Mouse (Mus musculus): ENCODE measurements around the gene Smad3. TPM values are rescaled to one million over a fixed set of nuclear protein-coding genes. Genes with fewer than 3 reads are reported as not detected.

Smad3 gene
- polyA plus RNA-seq, 1 experiment from 2014 or later: 11.9 TPM

DNA sequence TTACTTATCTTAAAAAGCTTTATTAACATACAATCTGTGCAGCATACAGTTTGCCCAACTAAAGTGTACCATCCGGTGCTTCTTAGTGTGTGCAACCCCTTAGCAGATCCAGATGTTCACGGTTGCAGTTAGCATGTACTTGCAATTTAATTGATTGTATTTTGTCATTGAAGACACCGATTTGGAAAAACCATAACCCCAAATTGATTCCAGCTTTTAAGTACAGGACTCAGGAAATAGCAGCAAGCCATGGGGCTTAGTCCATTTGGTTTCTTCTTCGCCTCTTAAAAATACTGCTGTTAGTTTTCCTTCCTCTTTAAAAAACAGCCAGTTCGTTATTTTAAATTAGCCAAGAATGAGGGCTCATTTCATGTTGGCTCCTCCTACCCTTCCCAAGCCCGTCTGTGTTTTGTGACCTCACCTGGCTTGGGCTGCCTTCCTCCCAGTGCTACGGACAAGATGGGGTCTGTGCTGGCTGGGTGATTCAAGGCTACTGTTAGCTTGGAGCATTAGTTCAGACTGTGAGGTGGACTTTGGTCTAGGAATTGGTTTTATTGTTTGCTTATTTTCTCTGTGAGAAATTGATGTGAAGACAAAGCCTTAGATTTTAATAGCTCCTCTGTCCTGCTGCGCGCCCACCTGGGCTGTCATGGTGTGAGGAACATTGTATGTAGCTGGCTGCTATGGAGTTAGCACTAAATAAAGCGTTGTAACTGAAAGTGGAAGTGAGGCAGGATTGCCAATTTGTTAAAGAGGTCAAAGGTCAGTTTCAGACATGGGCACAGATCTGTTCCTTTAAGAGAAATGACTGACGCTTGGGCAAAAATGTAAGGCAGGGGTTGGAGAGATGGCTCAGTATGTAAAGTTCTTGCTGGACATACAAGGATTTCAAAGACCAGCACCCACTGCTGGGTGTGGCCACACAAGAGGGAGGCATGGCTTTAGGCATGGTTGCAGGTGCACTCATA is 143.5 kb downstream of the Smad3 start:
- no peaks in the 10 kb centered on the region for H3K9me3 ChIP-seq
- H3K4me1 ChIP-seq (replicated peaks): peaks cover 56% of the 10 kb centered on the region
- H3K4me2 ChIP-seq: no peak overlapping the region
- H3K27me3 ChIP-seq: no peaks in the 10 kb centered on the region
- no peak for ATAC-seq (ENCODE audit: low FRiP score)
- 85% methylated on average over 11 of the region's 11 CpGs for WGBS
- H3K4me3 ChIP-seq: no peak overlapping the region
- H3K36me3 ChIP-seq: peaks cover 27% of the 10 kb centered on the region
- no peak overlapping the region for H3K27ac ChIP-seq
- no peak overlapping the region for H3K9ac ChIP-seq

DNA sequence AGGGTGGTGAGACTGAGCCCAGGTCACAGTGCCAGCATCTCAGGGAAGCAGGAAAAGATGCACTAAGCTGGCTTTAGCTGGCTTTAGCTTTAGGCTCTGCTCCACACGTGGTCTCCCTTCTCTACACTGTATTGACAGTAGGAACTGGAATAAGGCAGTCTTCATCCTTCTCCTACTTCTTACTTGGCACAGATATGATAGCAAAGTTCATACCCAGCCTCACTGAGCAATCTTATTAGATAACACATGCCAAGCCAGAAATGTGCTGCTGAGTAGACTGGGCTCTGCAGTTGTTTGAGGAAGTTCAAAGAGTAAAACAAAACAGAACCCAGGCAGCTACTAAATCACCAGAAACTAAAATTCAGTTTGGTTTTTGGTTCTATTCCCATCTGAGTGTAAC is 144.2 kb downstream of the Smad3 start:
- peak overlapping the region; percentile 31 for H3K4me2 ChIP-seq
- peak overlapping the region; percentile 46; the same call in 1 of the 2 replicates for H3K27ac ChIP-seq
- no peak overlapping the region for H3K4me3 ChIP-seq
- peaks cover 57% of the 10 kb centered on the region for H3K4me1 ChIP-seq (replicated peaks)
- no peak for ATAC-seq (ENCODE audit: low FRiP score)
- H3K36me3 ChIP-seq: peaks cover 20% of the 10 kb centered on the region
- no peaks in the 10 kb centered on the region for H3K9me3 ChIP-seq
- WGBS: 60% methylated on average over 1 of the region's 1 CpGs
- no peaks in the 10 kb centered on the region for H3K27me3 ChIP-seq
- H3K9ac ChIP-seq: 0 out of 2 replicates have a peak overlapping the region, but pooled peaks have one; percentile 47

GRCm38 (mm10) chr9:63612565-63613515 is 145.0 kb downstream of the Smad3 start:
- H3K4me3 ChIP-seq: no peak overlapping the region
- H3K4me1 ChIP-seq (replicated peaks): peaks cover 57% of the 10 kb centered on the region
- H3K36me3 ChIP-seq: peaks cover 13% of the 10 kb centered on the region
- H3K4me2 ChIP-seq: peak overlapping the region; percentile 31
- H3K9me3 ChIP-seq: no peaks in the 10 kb centered on the region
- ATAC-seq (ENCODE audit: low FRiP score): 0 out of 2 replicates have a peak, but pooled peaks have one; percentile 49
- no peaks in the 10 kb centered on the region for H3K27me3 ChIP-seq
- peak overlapping the region; percentile 46 for H3K27ac ChIP-seq
- H3K9ac ChIP-seq: 0 out of 2 replicates have a peak overlapping the region, but pooled peaks have one; percentile 47
- WGBS: 46% methylated on average over 16 of the region's 16 CpGs

GRCm38 (mm10) chr9:63611967-63612366 is 145.8 kb downstream of the Smad3 start:
- no peak for ATAC-seq (ENCODE audit: low FRiP score)
- Histone ChIP-seq H3K9me3 (no peaks in the 10 kb centered on the region), H3K36me3 (peaks cover 4% of the 10 kb centered on the region), H3K4me3 (no peak overlapping the region), H3K27ac (0 out of 2 replicates have a peak overlapping the region, but pooled peaks have one; percentile 18), H3K4me1 (replicated peaks) (peaks cover 57% of the 10 kb centered on the region), H3K4me2 (no peak overlapping the region), H3K9ac (no peak overlapping the region), H3K27me3 (no peaks in the 10 kb centered on the region)
- 72% methylated on average over 5 of the region's 5 CpGs for WGBS

DNA sequence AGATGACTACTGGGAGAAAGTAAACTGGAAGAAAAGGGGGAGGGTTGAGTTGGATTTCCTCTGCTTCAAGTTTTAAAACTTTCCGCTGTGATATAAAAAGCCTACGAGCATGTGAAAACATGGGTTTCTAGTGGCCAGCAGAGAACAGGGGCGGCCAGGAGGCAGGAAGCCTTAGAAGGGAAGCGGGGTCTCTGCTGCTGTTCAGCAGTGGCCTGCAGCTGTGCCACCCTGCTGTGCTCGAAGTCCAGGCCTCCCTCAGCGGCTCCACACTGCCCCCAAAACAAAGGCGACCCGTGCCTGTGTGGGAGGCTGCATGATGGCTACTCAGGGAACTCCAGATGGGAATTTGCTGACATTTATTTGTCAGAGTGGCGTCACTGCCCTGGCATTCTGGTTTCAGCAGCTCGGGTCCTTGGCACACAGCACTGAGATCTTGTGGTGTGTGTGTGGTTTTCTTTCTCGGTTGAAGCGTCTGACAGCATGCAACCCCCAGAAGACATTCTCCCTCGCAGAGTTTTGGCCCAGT is 146.9 kb downstream of the Smad3 start:
- H3K27ac ChIP-seq: peak overlapping the region; percentile 9; the same call in 1 of the 2 replicates
- H3K27me3 ChIP-seq: no peaks in the 10 kb centered on the region
- H3K4me1 ChIP-seq (replicated peaks): peaks cover 53% of the 10 kb centered on the region
- H3K9ac ChIP-seq: peak overlapping the region; percentile 57
- no peak for ATAC-seq (ENCODE audit: low FRiP score)
- H3K9me3 ChIP-seq: no peaks in the 10 kb centered on the region
- no peaks in the 10 kb centered on the region for H3K36me3 ChIP-seq
- H3K4me2 ChIP-seq: 0 out of 2 replicates have a peak overlapping the region, but pooled peaks have one; percentile 17
- H3K4me3 ChIP-seq: no peak overlapping the region
- WGBS: 17% methylated on average over 13 of the region's 13 CpGs

- Histone ChIP-seq H3K27ac (no peak overlapping the region), H3K27me3 (no peaks in the 10 kb centered on the region), H3K9ac (no peak overlapping the region), H3K9me3 (no peaks in the 10 kb centered on the region), H3K4me1 (replicated peaks) (peaks cover 53% of the 10 kb centered on the region), H3K4me3 (no peak overlapping the region), H3K4me2 (no peak overlapping the region), H3K36me3 (no peaks in the 10 kb centered on the region)
- ATAC-seq (ENCODE audit: low FRiP score): no peak
- WGBS: 85% methylated on average over 6 of the region's 6 CpGs
Measured at GRCm38 (mm10) chr9:63610231-63610630, 147.6 kb downstream of the Smad3 start.

DNA sequence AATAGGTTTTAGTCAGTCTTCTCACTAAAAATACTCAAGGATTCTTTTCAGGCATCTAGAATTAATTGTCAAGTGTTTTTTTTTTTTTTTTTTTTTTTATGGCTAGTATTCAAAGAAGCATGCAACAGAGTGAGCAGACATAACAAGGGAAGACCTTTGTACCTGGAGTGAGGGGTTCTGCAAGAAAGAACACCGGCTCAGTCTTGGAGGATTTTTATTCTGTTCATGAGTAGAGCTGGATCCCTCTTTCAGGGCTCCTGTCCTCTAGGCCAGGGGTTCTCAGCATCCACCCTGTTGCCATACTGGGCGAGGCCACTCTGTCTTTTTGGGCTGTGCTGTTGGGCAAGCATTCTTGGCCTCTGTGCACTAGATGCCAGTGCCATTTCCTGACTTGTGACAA is 148.0 kb downstream of the Smad3 start:
- Histone ChIP-seq H3K36me3 (no peaks in the 10 kb centered on the region), H3K4me2 (no peak overlapping the region), H3K27ac (no peak overlapping the region), H3K9me3 (no peaks in the 10 kb centered on the region), H3K27me3 (no peaks in the 10 kb centered on the region), H3K4me3 (no peak overlapping the region), H3K9ac (no peak overlapping the region), H3K4me1 (replicated peaks) (peaks cover 51% of the 10 kb centered on the region)
- no peak for ATAC-seq (ENCODE audit: low FRiP score)
- 91% methylated on average over 2 of the region's 2 CpGs for WGBS

DNA sequence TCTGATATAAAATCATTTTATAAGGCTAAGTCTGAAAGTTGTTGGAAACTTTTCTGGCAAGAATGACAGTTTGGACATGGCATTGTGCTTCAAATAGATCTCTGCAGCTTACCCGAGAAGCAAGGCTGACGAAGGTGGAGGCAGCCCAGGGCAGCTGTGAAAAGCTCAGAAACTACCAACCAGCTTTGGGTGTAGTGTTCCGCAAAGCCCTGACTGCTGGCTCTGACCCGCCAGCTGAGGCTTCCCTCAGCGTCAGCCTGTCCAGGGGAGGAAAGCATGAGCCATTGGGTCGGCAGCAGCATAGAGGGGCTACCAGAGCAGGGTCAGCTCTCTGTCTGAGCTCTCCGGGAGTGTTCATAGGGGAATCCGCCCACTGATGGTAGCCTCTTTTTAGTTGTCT is 148.5 kb downstream of the Smad3 start:
- Histone ChIP-seq H3K27ac (no peak overlapping the region), H3K27me3 (no peaks in the 10 kb centered on the region), H3K9me3 (no peaks in the 10 kb centered on the region), H3K9ac (no peak overlapping the region), H3K36me3 (no peaks in the 10 kb centered on the region), H3K4me3 (no peak overlapping the region), H3K4me1 (replicated peaks) (peaks cover 47% of the 10 kb centered on the region), H3K4me2 (no peak overlapping the region)
- 63% methylated on average over 8 of the region's 8 CpGs for WGBS
- no peak for ATAC-seq (ENCODE audit: low FRiP score)

DNA sequence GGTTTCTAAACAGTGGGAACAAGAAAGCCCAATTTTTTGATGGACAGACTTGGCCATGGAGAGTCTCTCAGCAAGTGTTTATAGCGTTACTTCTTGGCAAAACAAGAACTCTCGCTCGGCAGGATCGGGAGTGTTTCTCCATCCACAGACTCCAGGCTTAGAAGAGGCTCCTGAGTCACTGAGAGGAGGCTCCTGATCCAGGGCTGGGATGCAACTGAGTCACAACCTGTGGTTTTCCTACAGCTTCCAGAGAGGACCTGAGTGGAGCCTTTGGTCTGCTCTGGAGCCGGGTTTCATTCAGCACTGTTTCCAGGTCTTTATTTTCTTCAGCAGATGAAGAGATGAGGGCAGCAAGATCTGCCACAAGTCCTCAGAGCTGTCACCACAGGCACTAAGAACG is 149.8 kb downstream of the Smad3 start:
- H3K9me3 ChIP-seq: no peaks in the 10 kb centered on the region
- H3K9ac ChIP-seq: no peak overlapping the region
- no peak overlapping the region for H3K4me3 ChIP-seq
- no peak for ATAC-seq (ENCODE audit: low FRiP score)
- WGBS: 82% methylated on average over 6 of the region's 6 CpGs
- H3K4me1 ChIP-seq (replicated peaks): peaks cover 49% of the 10 kb centered on the region
- no peak overlapping the region for H3K27ac ChIP-seq
- H3K36me3 ChIP-seq: no peaks in the 10 kb centered on the region
- no peaks in the 10 kb centered on the region for H3K27me3 ChIP-seq
- H3K4me2 ChIP-seq: no peak overlapping the region

- H3K9ac ChIP-seq: no peak overlapping the region
- no peaks in the 10 kb centered on the region for H3K9me3 ChIP-seq
- H3K36me3 ChIP-seq: no peaks in the 10 kb centered on the region
- H3K4me1 ChIP-seq (replicated peaks): peaks cover 36% of the 10 kb centered on the region
- no peaks in the 10 kb centered on the region for H3K27me3 ChIP-seq
- 72% methylated on average over 2 of the region's 2 CpGs for WGBS
- H3K4me2 ChIP-seq: no peak overlapping the region
- ATAC-seq (ENCODE audit: low FRiP score): no peak
- H3K4me3 ChIP-seq: no peak overlapping the region
- H3K27ac ChIP-seq: no peak overlapping the region
Measured at GRCm38 (mm10) chr9:63606594-63606993, 151.2 kb downstream of the Smad3 start.

DNA sequence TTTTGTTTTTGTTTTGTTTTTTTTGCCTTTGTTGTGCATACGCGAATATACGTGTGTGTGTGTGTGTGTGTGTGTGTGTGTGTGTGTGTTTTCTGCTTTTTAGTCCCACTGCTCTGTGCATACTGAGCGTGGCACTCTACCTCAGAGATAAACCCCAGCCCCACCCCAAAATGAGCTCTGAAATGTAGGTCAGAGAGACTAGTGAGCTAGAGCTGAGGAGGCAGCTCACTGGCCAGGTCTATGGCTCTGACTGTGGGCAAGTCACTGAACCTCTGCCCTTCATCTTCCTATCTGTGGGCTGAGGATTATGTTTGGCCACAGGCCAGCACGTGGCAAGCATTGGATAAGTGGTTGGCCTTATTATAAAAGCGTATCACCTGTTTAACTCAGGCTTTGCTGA is 153.9 kb downstream of the Smad3 start:
- Histone ChIP-seq H3K36me3 (no peaks in the 10 kb centered on the region), H3K4me1 (replicated peaks) (peaks cover 15% of the 10 kb centered on the region), H3K4me2 (peak overlapping the region; percentile 66), H3K9ac (peak overlapping the region; percentile 94), H3K27me3 (no peaks in the 10 kb centered on the region; the same call in 1 of the 2 replicates), H3K9me3 (no peaks in the 10 kb centered on the region), H3K4me3 (peak overlapping the region; percentile 94), H3K27ac (no peak overlapping the region)
- 59% methylated on average over 6 of the region's 6 CpGs for WGBS
- ATAC-seq (ENCODE audit: low FRiP score): no peak

Measured in hindbrain, embryonic 13.5 days (tissue).